Mouse (Mus musculus): ENCODE data around the gene Cib1. TPM values are rescaled to one million over a fixed set of nuclear protein-coding genes. Genes with fewer than 3 reads are reported as not detected.

The Cib1 gene
- polyA plus RNA-seq, 2 experiments, result 43.1 to 94.2 TPM

DNA sequence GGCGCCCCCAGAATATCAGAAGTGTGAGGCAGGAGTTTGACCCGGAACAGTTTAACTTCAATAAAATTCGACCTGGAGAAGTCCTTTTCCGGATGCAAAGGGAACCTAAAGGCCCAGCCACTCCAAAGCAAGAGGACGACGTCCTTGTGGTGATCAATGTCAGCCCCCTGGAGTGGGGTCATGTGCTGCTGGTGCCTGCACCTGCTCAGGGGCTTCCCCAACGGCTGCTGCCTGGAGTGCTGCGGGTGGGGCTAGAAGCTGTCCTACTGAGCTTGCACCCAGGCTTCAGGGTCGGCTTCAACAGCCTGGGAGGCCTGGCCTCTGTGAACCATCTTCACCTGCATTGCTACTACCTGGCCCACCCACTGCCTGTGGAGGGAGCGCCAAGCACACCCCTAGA, 5.9 kb upstream of the Cib1 start:
- H3K4me1 ChIP-seq (replicated peaks; ENCODE audit: control insufficient read depth in 2 of 2, insufficient read depth in 2 of 2, low read length in 1 of 2), result peaks cover 3 to 8% of the 10 kb centered on the region in 2 experiments
- H3K9me3 ChIP-seq (ENCODE audit: control insufficient read depth, low read length), result no peaks in the 10 kb centered on the region
- no peak overlapping the region for H3K9ac ChIP-seq (replicated peaks)
- no peak overlapping the region for H3K4me3 ChIP-seq (ENCODE audit: insufficient read depth in 1 of 2, low read depth in 2 of 2, low read length in 2 of 2)
- H3K4me2 ChIP-seq (ENCODE audit: low read depth), result no peak overlapping the region
- H3K27ac ChIP-seq, result no peak overlapping the region
- ATAC-seq (ENCODE audit: insufficient read depth), result no peak
- DNase-seq (ENCODE audit: low read depth in 3 of 3, low spot score in 3 of 3), result no peak
- H3K27me3 ChIP-seq (ENCODE audit: control insufficient read depth, insufficient read depth, low read length), result no peaks in the 10 kb centered on the region
- WGBS (ENCODE audit: insufficient replicate concordance), result 76% methylated on average over 10 of the region's 10 CpGs
- peaks cover 12% of the 10 kb centered on the region for H3K36me3 ChIP-seq (replicated peaks; ENCODE audit: control insufficient read depth, insufficient read depth, low read depth)
- TF ChIP-seq EP300 (IDR thresholded peaks at IDR 0.05; ENCODE audit: low read depth) (no peak), CTCF (IDR thresholded peaks at IDR 0.05; ENCODE audit: low read depth) (no peak)

DNA sequence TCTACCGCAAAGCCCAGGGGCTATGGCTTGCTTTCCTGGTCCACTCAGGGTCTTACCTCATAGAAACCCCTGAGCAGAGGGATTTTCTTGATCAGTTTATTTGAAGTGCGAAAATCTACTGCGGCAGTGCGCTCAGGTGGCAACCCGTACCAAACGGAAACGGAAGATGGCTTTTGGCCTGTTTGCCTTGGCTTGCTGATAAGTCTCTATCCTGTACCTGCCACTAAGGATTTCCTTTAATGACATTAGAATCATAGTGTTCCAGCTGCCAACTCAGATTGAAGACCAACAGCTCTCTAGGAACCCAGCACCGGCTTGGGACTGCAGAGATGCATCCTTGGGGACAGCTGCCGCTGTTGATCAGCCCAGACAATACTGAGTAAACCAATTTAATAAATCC, 1.2 kb upstream of the Cib1 start:
- H3K4me1 ChIP-seq (replicated peaks; ENCODE audit: control insufficient read depth in 2 of 2, insufficient read depth in 2 of 2, low read length in 1 of 2), result peaks cover 10 to 22% of the 10 kb centered on the region in 2 experiments
- H3K9ac ChIP-seq (replicated peaks), result peak overlapping the region; percentile 72
- TF ChIP-seq CTCF (IDR thresholded peaks at IDR 0.05; ENCODE audit: low read depth) (no peak), EP300 (IDR thresholded peaks at IDR 0.05; ENCODE audit: low read depth) (no peak)
- H3K27me3 ChIP-seq (ENCODE audit: control insufficient read depth, insufficient read depth, low read length), result no peaks in the 10 kb centered on the region
- no peaks in the 10 kb centered on the region for H3K9me3 ChIP-seq (ENCODE audit: control insufficient read depth, low read length)
- WGBS (ENCODE audit: insufficient replicate concordance), result 35% methylated on average over 9 of the region's 9 CpGs
- H3K4me3 ChIP-seq (ENCODE audit: insufficient read depth in 1 of 2, low read depth in 2 of 2, low read length in 2 of 2), result peak overlapping the region; percentile 47 to 91
- ATAC-seq (ENCODE audit: insufficient read depth) (no peak), DNase-seq (ENCODE audit: low read depth in 3 of 3, low spot score in 3 of 3) (no peak)
- H3K27ac ChIP-seq, result peak overlapping the region; percentile 25
- peaks cover 6% of the 10 kb centered on the region for H3K36me3 ChIP-seq (replicated peaks; ENCODE audit: control insufficient read depth, insufficient read depth, low read depth)
- peak overlapping the region; percentile 98 for H3K4me2 ChIP-seq (ENCODE audit: low read depth)

DNA sequence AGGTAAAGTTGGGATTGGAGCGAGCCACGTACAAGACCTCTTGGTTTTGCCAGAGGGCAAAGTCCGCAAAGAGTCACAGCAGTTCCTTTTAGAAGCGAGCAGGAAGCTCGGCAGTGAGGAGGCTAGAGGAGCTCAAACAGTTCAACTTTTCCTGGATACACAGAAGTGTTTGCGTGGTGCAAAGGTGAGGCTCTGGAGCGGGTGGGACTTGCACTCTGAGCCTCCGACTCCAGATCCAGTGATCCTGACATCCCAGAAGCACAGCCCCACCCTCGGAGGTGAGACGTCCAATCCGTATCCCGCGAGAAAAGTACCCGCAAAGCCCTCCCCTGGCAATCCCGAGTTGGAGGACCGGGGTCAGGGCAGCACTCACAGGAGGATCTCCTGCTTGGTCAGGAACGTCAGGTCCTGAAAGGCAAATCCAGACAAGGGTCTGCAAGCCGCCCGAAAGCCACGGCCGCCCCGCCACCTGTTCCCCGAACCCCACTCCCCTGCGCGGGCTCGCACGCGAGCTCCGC, 583 bp downstream of the Cib1 start:
- Histone ChIP-seq H3K4me3 (ENCODE audit: insufficient read depth in 1 of 2, low read depth in 2 of 2, low read length in 2 of 2) (peak overlapping the region; percentile 88 to 91), H3K4me2 (ENCODE audit: low read depth) (peak overlapping the region; percentile 99), H3K4me1 (replicated peaks; ENCODE audit: control insufficient read depth in 2 of 2, insufficient read depth in 2 of 2, low read length in 1 of 2) (peaks cover 10 to 22% of the 10 kb centered on the region in 2 experiments), H3K27me3 (ENCODE audit: control insufficient read depth, insufficient read depth, low read length) (no peaks in the 10 kb centered on the region), H3K36me3 (replicated peaks; ENCODE audit: control insufficient read depth, insufficient read depth, low read depth) (peaks cover 8% of the 10 kb centered on the region), H3K9ac (replicated peaks) (peak overlapping the region; percentile 94), H3K9me3 (ENCODE audit: control insufficient read depth, low read length) (no peaks in the 10 kb centered on the region), H3K27ac (peak overlapping the region; percentile 89)
- under 1% methylated on average over 29 of the region's 29 CpGs for WGBS (ENCODE audit: insufficient replicate concordance)
- TF ChIP-seq EP300 (IDR thresholded peaks at IDR 0.05; ENCODE audit: low read depth) (no peak), CTCF (IDR thresholded peaks at IDR 0.05; ENCODE audit: low read depth) (no peak)
- DNase-seq (ENCODE audit: low read depth in 3 of 3, low spot score in 3 of 3), result peak in 2 of 3 experiments; percentile 33 to 55
- peak; percentile 47 for ATAC-seq (ENCODE audit: insufficient read depth)

DNA sequence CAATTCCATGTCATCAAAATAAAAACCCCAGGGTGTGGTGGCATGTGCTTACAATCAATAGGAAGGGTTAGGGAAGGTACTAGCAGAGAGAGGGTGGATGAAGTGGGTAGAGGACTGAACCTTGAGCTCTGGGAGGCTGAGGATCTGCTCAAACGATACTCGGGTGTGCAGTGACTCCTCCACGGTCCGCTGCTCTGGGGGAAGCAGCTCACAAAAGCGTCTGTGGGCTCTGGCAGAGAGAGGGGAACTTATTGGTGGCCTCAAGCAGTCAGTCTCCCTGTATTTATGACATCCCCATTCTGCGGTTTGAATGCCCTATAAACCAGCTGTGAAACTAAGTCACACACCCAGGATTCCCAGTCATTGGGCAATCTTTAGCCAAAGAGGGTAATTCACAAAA, 2.4 kb downstream of the Cib1 start:
- H3K27me3 ChIP-seq (ENCODE audit: control insufficient read depth, insufficient read depth, low read length), result no peaks in the 10 kb centered on the region
- peaks cover 10 to 22% of the 10 kb centered on the region in 2 experiments for H3K4me1 ChIP-seq (replicated peaks; ENCODE audit: control insufficient read depth in 2 of 2, insufficient read depth in 2 of 2, low read length in 1 of 2)
- no peak overlapping the region for H3K27ac ChIP-seq
- no peaks in the 10 kb centered on the region for H3K9me3 ChIP-seq (ENCODE audit: control insufficient read depth, low read length)
- DNase-seq (ENCODE audit: low read depth in 3 of 3, low spot score in 3 of 3) (no peak), ATAC-seq (ENCODE audit: insufficient read depth) (no peak)
- peak overlapping the region; percentile 99 for H3K4me2 ChIP-seq (ENCODE audit: low read depth)
- H3K4me3 ChIP-seq (ENCODE audit: insufficient read depth in 1 of 2, low read depth in 2 of 2, low read length in 2 of 2), result no peak overlapping the region
- peaks cover 26% of the 10 kb centered on the region for H3K36me3 ChIP-seq (replicated peaks; ENCODE audit: control insufficient read depth, insufficient read depth, low read depth)
- WGBS (ENCODE audit: insufficient replicate concordance), result 47% methylated on average over 6 of the region's 6 CpGs
- H3K9ac ChIP-seq (replicated peaks), result no peak overlapping the region
- TF ChIP-seq CTCF (IDR thresholded peaks at IDR 0.05; ENCODE audit: low read depth) (no peak), EP300 (IDR thresholded peaks at IDR 0.05; ENCODE audit: low read depth) (no peak)

DNA sequence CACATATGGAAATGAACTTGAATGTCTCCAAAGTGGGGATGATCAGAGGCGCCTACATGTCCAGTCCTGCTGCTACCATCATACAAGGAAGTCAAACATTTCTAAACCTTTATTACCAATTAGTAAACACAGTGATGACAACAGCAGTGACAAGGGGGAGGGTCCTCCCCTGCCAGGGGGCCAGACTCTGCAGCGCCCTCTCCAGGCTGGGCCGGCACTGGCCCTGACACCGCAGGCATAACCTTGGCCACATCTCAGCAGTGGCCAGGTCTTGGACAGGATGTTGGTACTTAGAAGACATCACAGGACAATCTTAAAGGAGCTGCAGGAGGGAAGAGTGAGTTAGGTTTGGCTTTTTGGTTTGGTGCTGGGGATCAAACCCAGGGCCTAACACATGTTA, 5.5 kb downstream of the Cib1 start:
- ATAC-seq (ENCODE audit: insufficient read depth) (no peak), DNase-seq (ENCODE audit: low read depth in 3 of 3, low spot score in 3 of 3) (no peak)
- peaks cover 7 to 14% of the 10 kb centered on the region in 2 experiments for H3K4me1 ChIP-seq (replicated peaks; ENCODE audit: control insufficient read depth in 2 of 2, insufficient read depth in 2 of 2, low read length in 1 of 2)
- no peaks in the 10 kb centered on the region for H3K9me3 ChIP-seq (ENCODE audit: control insufficient read depth, low read length)
- TF ChIP-seq EP300 (IDR thresholded peaks at IDR 0.05; ENCODE audit: low read depth) (no peak), CTCF (IDR thresholded peaks at IDR 0.05; ENCODE audit: low read depth) (peak; percentile 50)
- H3K4me2 ChIP-seq (ENCODE audit: low read depth), result no peak overlapping the region
- H3K36me3 ChIP-seq (replicated peaks; ENCODE audit: control insufficient read depth, insufficient read depth, low read depth), result peaks cover 52% of the 10 kb centered on the region
- no peak overlapping the region for H3K4me3 ChIP-seq (ENCODE audit: insufficient read depth in 1 of 2, low read depth in 2 of 2, low read length in 2 of 2)
- H3K27ac ChIP-seq, result no peak overlapping the region
- no peaks in the 10 kb centered on the region for H3K27me3 ChIP-seq (ENCODE audit: control insufficient read depth, insufficient read depth, low read length)
- no peak overlapping the region for H3K9ac ChIP-seq (replicated peaks)
- 90% methylated on average over 4 of the region's 4 CpGs for WGBS (ENCODE audit: insufficient replicate concordance)

Measured in liver, embryonic 14.5 days (tissue).